Mouse (Mus musculus): ENCODE data around the gene Rgs2. TPM values are rescaled to one million over a fixed set of nuclear protein-coding genes. Genes with fewer than 3 reads are reported as not detected.
A peak's percentile ranks its signal among the peaks of the same experiment; 100 is the strongest.

Rgs2 gene
- 87.6 and 91.2 TPM in 2 replicates for polyA plus RNA-seq (2015; fragmentation: Nextera tagmentation; extraction: Ambion mirVana)

GRCm38 (mm10) chr1:144003904-144004740, at the start of gene Rgs2:
Gene Rgs2, minus strand, starts transcription at chr1:144004161.
- peak; percentile 27 for TF ChIP-seq CTCF (IDR thresholded peaks at IDR 0.05; ENCODE audit: low read depth)
- peak within 1 kb of the TSS; percentile 73 for H3K4me3 ChIP-seq (ENCODE audit: low read depth, low read length)
- H3K4me2 ChIP-seq (replicated peaks; ENCODE audit: low read depth): peak within 1 kb of the TSS; percentile 76
- H3K36me3 ChIP-seq (ENCODE audit: control insufficient read depth, insufficient read depth): no peaks in the 10 kb centered on the region
- H3K27me3 ChIP-seq (replicated peaks; ENCODE audit: control insufficient read depth, insufficient read depth, low read length): no peaks in the 10 kb centered on the region
- H3K27ac ChIP-seq (ENCODE audit: low read depth, low read length): peak within 1 kb of the TSS; percentile 29; the same call in 1 of the 2 replicates
- H3K4me1 ChIP-seq (replicated peaks; ENCODE audit: control insufficient read depth, insufficient read depth, low read length): no peaks in the 10 kb centered on the region
- H3K9me3 ChIP-seq (ENCODE audit: control insufficient read depth): no peaks in the 10 kb centered on the region
- H3K9ac ChIP-seq (ENCODE audit: low read depth, low read length): peak within 1 kb of the TSS; percentile 60
- peak; percentile 100 for ATAC-seq
- under 1% methylated on average over 57 of the region's 57 CpGs for WGBS

GRCm38 (mm10) chr1:144053401-144053800, 49.4 kb upstream of the Rgs2 start:
- no peak for TF ChIP-seq CTCF (IDR thresholded peaks at IDR 0.05; ENCODE audit: low read depth)
- Histone ChIP-seq H3K9ac (ENCODE audit: low read depth, low read length) (no peak overlapping the region), H3K27me3 (replicated peaks; ENCODE audit: control insufficient read depth, insufficient read depth, low read length) (no peaks in the 10 kb centered on the region), H3K27ac (ENCODE audit: low read depth, low read length) (no peak overlapping the region), H3K9me3 (ENCODE audit: control insufficient read depth) (no peaks in the 10 kb centered on the region), H3K4me2 (replicated peaks; ENCODE audit: low read depth) (no peak overlapping the region), H3K4me3 (ENCODE audit: low read depth, low read length) (no peak overlapping the region), H3K4me1 (replicated peaks; ENCODE audit: control insufficient read depth, insufficient read depth, low read length) (no peaks in the 10 kb centered on the region), H3K36me3 (ENCODE audit: control insufficient read depth, insufficient read depth) (no peaks in the 10 kb centered on the region)
- ATAC-seq: no peak
- 79% methylated on average over 4 of the region's 4 CpGs for WGBS

DNA sequence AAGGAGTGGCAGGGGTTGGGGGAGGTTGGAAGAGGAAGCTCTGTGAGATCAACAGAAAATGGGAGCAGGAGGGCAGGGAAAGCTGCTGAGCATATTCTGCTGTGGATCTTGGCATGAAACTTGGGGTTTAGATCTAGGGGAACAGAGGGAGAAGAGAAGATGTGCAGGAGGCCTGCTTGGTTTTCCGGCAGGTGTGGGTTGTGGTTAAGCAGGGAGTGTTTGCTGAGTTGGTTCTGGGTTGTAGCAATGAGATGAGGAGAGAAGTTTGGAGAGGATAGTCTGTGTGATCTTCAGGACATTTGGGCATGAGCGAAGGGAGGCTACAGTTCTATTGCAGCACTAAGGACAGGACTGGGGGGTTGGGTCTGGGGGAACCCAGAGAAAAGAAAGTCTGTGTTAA, 37.9 kb upstream of the Rgs2 start:
- H3K9ac ChIP-seq (ENCODE audit: low read depth, low read length): no peak overlapping the region
- H3K9me3 ChIP-seq (ENCODE audit: control insufficient read depth): no peaks in the 10 kb centered on the region
- H3K36me3 ChIP-seq (ENCODE audit: control insufficient read depth, insufficient read depth): no peaks in the 10 kb centered on the region
- no peaks in the 10 kb centered on the region for H3K4me1 ChIP-seq (replicated peaks; ENCODE audit: control insufficient read depth, insufficient read depth, low read length)
- H3K27me3 ChIP-seq (replicated peaks; ENCODE audit: control insufficient read depth, insufficient read depth, low read length): no peaks in the 10 kb centered on the region
- H3K4me2 ChIP-seq (replicated peaks; ENCODE audit: low read depth): no peak overlapping the region
- H3K4me3 ChIP-seq (ENCODE audit: low read depth, low read length): no peak overlapping the region
- no peak for ATAC-seq
- H3K27ac ChIP-seq (ENCODE audit: low read depth, low read length): no peak overlapping the region
- no peak for TF ChIP-seq CTCF (IDR thresholded peaks at IDR 0.05; ENCODE audit: low read depth)
- 98% methylated on average over 2 of the region's 2 CpGs for WGBS

DNA sequence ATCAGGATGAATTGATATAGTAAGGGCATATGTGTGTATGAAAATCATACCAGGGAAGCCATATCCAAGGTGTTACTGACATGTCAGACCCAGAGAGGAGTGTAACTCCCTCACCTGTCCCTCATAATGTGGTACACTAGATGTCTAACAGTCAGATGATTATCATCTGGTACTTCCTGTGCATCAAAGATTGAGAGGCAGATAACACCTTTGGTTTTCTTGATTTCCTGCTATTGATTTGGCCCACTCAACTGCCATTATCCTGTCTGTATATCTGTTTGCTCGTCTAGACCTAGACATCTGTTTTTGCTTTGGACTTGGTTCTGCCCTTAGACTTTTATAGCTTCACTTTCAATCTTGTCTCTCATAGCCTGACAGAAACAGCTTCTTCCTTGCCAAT, 29.5 kb upstream of the Rgs2 start:
- Histone ChIP-seq H3K4me2 (replicated peaks; ENCODE audit: low read depth) (no peak overlapping the region), H3K9me3 (ENCODE audit: control insufficient read depth) (no peaks in the 10 kb centered on the region), H3K4me1 (replicated peaks; ENCODE audit: control insufficient read depth, insufficient read depth, low read length) (no peaks in the 10 kb centered on the region), H3K36me3 (ENCODE audit: control insufficient read depth, insufficient read depth) (no peaks in the 10 kb centered on the region), H3K27ac (ENCODE audit: low read depth, low read length) (no peak overlapping the region), H3K4me3 (ENCODE audit: low read depth, low read length) (no peak overlapping the region), H3K27me3 (replicated peaks; ENCODE audit: control insufficient read depth, insufficient read depth, low read length) (no peaks in the 10 kb centered on the region), H3K9ac (ENCODE audit: low read depth, low read length) (no peak overlapping the region)
- WGBS: 68% methylated on average over 1 of the region's 1 CpGs
- ATAC-seq: no peak
- no peak for TF ChIP-seq CTCF (IDR thresholded peaks at IDR 0.05; ENCODE audit: low read depth)

GRCm38 (mm10) chr1:144030499-144030898, 26.5 kb upstream of the Rgs2 start:
- H3K4me1 ChIP-seq (replicated peaks; ENCODE audit: control insufficient read depth, insufficient read depth, low read length): no peaks in the 10 kb centered on the region
- no peak overlapping the region for H3K4me3 ChIP-seq (ENCODE audit: low read depth, low read length)
- H3K9ac ChIP-seq (ENCODE audit: low read depth, low read length): no peak overlapping the region
- no peaks in the 10 kb centered on the region for H3K36me3 ChIP-seq (ENCODE audit: control insufficient read depth, insufficient read depth)
- H3K27ac ChIP-seq (ENCODE audit: low read depth, low read length): no peak overlapping the region
- no peak for TF ChIP-seq CTCF (IDR thresholded peaks at IDR 0.05; ENCODE audit: low read depth)
- H3K4me2 ChIP-seq (replicated peaks; ENCODE audit: low read depth): no peak overlapping the region
- H3K9me3 ChIP-seq (ENCODE audit: control insufficient read depth): no peaks in the 10 kb centered on the region
- 78% methylated on average over 6 of the region's 6 CpGs for WGBS
- ATAC-seq: no peak
- H3K27me3 ChIP-seq (replicated peaks; ENCODE audit: control insufficient read depth, insufficient read depth, low read length): no peaks in the 10 kb centered on the region

GRCm38 (mm10) chr1:144029679-144030078, 25.7 kb upstream of the Rgs2 start:
- no peak overlapping the region for H3K27ac ChIP-seq (ENCODE audit: low read depth, low read length)
- H3K9ac ChIP-seq (ENCODE audit: low read depth, low read length): no peak overlapping the region
- no peaks in the 10 kb centered on the region for H3K9me3 ChIP-seq (ENCODE audit: control insufficient read depth)
- ATAC-seq: no peak
- H3K36me3 ChIP-seq (ENCODE audit: control insufficient read depth, insufficient read depth): no peaks in the 10 kb centered on the region
- H3K4me2 ChIP-seq (replicated peaks; ENCODE audit: low read depth): no peak overlapping the region
- TF ChIP-seq CTCF (IDR thresholded peaks at IDR 0.05; ENCODE audit: low read depth): no peak
- H3K4me3 ChIP-seq (ENCODE audit: low read depth, low read length): no peak overlapping the region
- no peaks in the 10 kb centered on the region for H3K27me3 ChIP-seq (replicated peaks; ENCODE audit: control insufficient read depth, insufficient read depth, low read length)
- no peaks in the 10 kb centered on the region for H3K4me1 ChIP-seq (replicated peaks; ENCODE audit: control insufficient read depth, insufficient read depth, low read length)
- WGBS: 90% methylated on average over 10 of the region's 10 CpGs

Data from intestine, postnatal 0 days (tissue).